Mouse (Mus musculus) megakaryocyte-erythroid progenitor cell, adult 5-6 weeks (primary cell): ENCODE data around the gene Cpne6. TPM values are rescaled to one million over a fixed set of nuclear protein-coding genes. Genes with fewer than 3 reads are reported as not detected.

Experiments
- ATAC-seq: replicated peaks from 2 replicates; pipeline ENCODE4 v1.8.0; 2016; ENCODE audit warnings: mild to moderate bottlenecking, inconsistent platforms; ENCODE audit not compliant: severe bottlenecking, poor library complexity, low FRiP score, low TSS enrichment
- total RNA-seq, 2 experiments: library from RNA; stranded (forward) in 1 of 2; stranded (reverse) in 1 of 2; fragments of 200-1000, 215-1000 nt in 1 of 2; fragments of >200 nt in 1 of 2; fragmentation: Nextera tagmentation in 1 of 2; gene quantifications; 2 replicates each; pipeline ENCODE4 v1.2.3; 2014 to 2017

Cpne6 gene
- total RNA-seq (2014; fragmentation: Nextera tagmentation) = not detected in 2 replicates
- total RNA-seq (2017) = not detected in 2 replicates

DNA sequence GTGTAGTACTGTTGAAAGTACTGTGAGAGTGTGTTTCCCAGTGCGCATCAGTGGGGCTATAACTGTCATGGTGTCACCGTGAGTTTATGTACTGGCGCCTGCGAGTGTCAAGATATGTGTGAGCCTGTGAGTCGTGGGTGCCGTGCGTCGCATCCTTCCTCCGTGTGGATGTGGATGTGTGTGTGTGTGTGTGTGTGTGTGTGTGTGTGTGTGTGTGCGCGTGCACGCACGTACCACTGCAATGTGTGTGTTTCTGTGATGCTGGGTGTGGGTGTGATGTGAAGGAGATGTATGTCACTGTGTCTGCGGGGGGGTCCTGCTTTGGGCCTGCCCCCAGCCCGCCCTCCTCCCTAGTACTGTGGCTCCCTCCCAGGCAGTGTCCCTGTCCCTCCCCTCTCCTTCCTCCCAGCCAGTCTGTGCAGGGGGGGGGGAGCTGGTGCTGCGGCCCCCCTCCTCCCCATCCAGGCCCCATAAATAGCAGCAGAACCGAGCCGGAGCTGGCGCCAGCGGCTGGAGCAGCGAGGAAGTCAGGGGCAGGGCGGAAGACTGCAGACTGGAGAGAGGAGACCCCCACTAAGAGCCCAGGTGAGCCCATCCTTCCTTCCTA, at the start of gene Cpne6:
TSS of gene Cpne6 (plus strand) at position 321 of the 607 bp plus-strand sequence.
- no peak for ATAC-seq

DNA sequence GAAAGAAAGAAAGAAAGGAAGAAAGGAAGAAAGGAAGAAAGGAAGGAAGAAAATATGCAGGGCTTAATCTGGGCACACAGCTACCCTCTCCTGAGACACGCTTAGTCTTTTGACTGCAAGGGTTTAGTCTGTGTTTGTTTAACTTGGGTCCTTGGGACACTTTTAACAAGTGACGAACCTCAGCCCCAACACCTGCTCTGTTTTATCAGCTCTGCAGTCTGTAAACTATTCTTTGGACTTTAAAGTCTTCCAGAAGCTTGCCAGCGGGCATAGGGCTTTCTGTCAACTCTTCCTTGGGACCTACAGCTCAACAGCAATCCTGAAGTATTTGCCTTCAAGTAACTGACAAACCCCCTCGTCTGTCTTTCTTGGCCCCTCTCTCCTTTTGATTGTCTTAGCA, 48.5 kb upstream of the Cpne6 start:
- no peak for ATAC-seq

DNA sequence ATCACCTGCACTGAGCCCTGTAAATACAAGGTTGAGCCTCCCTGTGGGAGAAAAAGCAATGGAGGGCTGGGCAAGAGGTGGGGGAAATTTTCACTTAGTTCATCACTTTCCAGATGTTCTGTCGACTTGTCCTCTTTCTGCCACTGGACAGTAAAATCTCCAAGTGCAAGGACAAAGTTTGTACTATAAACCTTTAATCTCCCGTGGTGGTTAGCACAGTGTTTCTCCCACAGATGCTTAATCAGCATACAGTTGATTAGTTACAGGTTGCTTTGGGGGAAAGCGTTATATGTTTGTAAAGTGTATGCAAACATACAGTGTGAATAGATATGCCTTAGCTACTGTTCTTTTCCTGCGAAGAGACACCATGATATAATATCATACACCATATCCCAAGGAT, 43.8 kb upstream of the Cpne6 start:
- ATAC-seq = no peak

DNA sequence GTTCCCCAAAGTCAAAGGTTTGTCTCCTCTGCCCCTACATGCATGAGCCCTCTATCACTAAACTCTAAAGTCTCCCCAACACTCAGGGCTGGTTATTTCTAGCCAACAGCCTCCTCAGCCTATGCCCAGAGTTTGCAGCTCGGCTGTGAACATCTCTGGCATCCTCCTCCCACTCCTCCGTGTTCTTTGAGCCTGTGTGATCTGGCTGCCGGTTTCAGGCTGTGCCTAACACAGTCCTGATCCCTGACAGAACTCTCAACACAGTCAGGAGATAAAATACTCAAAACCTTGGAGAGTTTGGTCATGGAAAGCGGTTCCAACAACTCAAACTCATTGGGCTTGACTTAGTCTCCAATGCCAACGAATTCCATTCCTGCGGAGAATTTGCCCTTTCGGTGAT, 43.1 kb upstream of the Cpne6 start:
- ATAC-seq = no peak

DNA sequence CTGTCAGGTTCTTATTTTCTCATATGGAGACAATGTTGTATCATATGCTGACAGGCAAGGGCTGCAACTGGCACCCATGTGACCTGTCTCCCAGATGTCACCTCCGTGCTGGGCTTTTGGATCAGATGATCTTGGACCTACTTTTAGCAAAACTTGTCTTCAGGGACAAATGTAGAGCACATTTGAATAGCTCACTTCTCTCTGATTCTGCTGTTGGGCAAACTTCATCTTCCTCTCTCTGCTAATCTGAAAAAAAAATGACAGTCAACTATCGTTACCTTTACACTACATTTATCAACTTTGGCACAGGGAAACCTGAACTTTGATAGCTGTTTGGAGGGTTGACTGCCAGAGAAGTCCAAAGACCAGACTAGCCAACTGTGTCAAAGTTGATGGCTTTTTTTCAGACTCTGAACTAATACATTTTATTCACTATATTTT, 41.9 kb upstream of the Cpne6 start:
- no peak for ATAC-seq

DNA sequence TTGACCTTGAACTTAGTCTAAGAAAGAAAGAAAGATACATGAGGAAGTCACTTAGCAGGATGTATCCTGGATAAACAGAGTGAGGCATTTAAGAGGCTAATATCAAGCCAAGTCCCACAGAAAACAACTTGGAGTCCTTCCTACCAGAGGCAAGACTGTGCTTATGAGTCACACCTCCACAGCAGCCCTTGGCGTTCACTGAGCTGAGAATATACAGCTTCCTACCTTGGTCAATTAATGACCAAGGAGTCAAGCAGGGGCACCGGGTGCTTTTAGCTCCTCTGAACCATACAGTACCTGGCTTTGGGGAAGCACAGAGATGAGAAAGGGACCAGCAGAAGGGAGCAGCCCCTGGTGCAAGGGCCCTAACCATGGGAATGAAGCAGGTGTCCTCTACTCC, 41.2 kb upstream of the Cpne6 start:
- ATAC-seq = no peak

DNA sequence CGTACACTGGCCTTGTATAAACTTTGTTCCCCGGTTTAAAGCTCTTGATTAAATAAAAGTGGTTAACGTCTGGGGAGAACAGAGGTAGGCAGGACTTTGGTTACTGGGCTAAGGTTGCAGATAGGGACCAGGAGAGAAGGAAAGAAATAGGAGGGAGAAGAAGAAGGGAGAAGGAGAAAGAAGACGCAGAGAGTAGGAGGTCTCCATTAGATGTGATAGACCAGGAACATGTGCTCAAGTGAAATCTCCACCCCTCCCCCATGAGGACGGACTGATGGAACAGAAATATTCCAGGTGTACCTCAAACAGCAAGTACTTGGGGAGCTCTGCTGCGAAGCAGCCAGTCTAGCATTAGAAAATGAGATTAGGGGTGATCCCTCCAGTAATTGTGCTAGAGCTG, 40.4 kb upstream of the Cpne6 start:
- ATAC-seq = no peak

DNA sequence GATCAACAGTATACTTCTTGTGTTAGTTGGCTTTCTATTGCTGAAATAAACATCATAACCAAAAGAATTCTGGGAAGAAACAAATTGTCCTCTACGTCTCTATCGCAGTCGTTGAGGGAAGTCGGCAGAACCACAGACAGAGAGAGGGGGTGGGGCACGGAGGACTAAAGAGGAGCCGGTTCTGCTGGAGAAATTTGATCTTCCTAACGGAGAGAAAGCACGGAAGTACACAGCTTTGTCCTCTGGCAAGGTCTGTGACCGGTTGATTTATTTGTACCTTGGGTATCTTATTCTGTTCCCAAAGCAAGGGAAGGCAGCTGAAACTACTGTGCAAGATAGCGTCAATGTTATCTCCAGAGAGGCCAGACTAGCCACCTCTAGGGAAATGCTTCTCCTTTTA, 39.4 kb upstream of the Cpne6 start:
- 0 out of 2 replicates have a peak, but pooled peaks have one; percentile 20 for ATAC-seq

DNA sequence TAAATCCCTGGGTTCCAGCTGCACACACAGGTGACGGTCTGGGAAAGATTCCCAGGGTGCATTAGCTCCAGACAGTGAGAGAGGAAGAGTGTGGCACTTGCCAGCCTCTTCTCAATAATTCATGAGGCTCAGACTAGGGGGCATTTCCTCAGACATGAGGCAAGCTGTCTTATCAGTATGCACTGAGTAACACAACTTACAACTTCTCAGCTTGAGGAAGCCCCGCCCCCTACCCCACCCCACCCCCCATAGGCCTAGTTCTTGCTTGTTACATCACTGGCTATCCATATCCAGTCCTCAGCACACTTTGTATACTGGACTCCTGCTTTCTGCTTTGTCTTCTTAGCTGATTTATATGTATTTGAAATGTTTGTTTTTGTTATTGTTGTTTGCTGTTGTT, 34.6 kb upstream of the Cpne6 start:
- ATAC-seq = no peak

DNA sequence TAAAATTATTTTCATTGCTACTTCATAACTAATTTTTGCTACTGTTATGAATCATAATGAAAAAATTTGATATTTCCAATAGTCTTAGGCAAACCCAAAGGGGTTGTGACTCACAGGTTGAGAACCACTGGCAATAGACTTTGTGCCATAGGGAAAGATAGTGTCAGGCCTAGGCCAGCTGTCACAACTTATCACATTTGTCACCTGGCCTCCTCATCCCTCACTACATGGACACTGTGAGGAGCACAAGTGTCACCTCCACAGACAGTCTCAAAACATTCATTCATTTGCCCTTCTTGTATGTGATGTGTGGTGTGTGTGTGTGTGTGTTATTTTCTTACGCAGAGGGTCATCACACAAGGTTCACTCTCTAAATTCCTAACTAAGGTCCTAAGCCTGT, 32.8 kb upstream of the Cpne6 start:
- ATAC-seq = peak; percentile 22; the same call in 1 of the 2 replicates

DNA sequence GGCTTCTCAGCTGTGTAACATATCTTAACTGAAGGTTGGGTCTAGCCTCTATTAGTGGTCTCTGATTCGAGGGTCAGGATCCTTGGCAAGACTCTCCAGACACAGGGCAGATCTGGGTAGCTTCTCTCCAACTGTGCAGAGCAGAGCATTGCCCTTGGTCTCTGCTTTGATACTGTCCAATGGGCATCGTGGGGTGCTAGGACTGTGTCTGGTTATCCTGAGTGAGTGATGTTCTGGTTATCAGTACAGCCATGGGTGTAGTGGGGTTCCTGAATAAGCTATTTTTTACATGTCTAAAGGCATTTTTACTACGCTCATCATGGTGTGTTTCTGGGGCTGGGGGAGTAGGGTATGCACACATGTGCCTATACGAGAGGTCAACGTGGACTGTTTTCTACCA, 32.4 kb upstream of the Cpne6 start:
- peak; percentile 52 for ATAC-seq

DNA sequence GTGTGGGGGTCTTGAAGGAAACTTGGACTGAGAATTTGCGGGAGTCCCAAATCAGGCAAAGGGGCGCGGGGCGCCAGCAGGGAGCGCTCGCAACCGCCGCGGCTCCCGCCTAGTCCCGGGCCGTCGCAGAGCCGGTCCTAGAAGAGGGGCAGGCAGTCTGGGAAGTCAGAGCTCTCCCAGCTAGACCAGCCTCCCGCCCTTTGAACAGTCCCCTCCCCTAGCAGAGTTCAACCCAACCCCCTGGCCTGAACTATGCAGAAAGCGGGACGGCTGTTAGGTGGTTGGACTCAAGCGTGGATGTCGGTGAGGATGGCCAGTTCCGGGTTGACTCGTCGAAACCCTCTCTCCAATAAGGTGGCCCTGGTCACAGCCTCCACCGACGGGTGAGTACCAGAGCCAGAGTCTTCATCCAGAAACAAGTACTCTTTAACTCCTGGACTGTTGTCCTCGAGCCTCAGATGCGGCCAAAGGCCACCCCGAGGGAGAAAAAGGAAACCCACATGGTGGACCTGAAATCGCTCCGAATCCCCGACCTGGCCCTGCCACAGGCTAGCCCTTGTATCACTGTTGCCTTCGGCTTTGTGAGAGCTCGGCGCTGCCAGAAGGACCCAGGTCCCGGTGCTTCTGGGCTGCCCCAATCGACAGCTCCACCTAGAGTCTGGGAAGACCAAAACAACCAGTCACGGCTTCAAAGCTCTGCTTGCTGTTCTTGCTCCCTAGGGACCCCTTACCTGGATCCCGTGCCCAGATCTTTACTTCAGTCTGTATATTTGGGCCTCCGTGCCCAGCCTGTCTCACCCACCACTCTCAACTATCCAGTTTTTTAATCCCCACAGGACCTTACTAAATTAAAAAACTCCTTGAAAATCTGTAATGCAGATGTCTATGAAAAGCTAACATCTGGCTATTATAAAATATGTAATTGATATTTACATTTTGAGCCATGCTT, 31.3 kb upstream of the Cpne6 start, which contains the start of gene Dhrs4:
TSS of gene Dhrs4 (plus strand) at position 108 of the 949 bp plus-strand sequence.
- ATAC-seq = peak; percentile 81

DNA sequence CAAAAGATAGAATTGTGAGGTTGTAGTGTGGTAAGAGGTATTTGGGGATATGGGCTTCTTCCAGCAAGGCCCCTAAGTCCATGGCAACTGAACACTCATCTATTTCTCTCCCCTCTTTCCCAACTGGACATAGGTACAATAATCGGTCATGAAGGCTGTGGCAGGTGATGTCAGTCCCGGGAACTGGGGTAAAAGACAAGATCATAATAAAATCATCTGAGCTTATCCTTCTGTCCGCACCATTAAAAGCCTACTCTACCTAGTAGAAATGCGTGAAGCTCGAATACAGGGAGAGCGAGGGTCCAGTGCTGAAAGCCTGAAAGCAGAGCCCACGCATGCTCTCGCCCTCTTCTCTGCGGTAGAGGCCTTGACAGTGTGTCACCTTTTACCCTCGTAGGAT, 30.6 kb upstream of the Cpne6 start:
- ATAC-seq = no peak

DNA sequence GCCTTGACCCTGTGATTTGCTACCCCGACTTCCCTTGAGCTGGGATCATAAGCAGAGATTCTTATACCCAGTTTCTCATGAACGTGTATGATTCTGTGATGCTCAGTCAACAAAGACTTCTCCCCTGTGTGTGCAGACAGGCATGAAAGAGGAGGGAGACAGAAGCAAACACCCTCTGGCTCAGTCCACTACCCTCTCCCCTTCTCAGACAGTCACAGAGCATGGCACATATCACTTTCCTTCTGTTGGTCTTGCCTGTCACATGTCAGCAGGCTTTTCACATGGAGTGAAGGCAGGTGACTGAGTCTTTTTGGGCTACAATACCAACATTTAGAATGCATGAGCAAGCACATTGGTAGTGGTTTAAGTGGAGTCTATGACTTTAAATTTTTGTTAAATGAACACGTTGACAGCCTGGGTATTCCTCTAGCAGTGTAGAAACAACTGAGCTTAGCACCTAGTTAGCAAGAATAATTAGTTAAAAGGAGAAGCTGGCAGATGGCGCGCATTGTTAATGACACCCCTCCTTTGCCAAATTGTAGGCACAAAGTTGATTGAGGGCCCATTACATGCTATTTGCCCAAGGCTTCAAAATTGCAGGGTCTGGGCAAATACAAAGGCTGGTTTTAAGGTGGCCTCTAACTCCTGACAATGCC, 25.7 kb upstream of the Cpne6 start:
- ATAC-seq = no peak

DNA sequence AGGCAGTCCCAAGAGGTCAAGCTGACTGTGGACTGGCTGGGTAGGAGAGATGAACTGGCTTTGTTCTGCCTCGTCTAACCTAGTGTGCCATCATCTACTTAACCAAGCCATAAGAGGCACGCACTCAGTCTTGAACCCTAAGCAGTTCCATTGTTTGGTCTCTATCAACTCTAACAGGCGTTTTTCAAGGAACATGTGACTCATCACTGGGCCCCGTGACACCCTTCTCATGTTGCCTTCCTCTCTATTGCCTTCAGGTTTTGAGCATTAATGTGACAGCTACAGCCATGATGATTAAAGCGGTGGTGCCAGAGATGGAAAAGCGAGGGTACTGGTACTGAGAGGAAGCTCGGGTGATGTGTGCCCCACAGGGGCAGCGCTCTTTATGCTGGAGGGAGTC, 23.4 kb upstream of the Cpne6 start:
- ATAC-seq = no peak

DNA sequence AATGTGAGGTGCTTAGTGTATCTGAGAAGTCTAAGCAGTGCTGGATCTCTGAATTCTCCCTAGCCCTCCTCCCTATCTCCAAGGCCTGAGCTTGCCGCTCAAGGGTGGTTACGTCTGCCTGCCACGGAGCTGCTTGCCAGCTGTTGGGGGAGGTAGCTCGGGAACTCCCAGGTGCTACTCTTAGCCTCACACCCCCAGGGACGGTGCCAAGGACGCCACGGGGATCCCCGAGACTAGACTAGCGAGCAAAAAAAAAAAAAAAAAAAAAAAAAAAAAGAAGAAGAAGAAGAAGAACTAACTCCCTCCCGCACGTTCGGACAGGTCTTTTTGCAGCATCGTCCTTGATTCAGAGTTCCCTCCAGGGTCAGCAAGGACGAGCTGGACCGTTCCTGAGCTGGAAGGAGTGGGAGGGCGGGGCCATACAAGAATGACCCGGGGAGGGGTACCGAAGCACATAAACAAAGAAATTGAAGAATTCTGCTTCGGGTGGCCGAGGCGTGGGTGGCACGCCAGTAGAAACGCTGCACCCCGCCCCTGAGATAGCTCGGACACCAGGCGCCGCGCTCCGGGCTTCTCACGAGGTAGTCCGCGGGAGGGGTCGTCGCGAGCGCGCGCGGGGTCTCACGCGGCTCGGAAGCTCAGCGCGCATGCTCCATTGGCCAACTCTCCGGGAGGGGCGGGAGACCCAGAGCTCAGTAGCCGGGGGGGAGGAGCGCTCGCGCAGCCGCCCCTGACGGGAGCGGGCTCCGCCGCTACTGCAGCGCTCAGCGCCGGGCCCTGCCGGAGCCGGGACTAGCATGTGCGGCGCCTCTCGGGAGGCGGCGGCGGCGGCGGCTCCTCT, 19.7 kb upstream of the Cpne6 start, which contains the start of gene Carmil3:
TSS of gene Carmil3 (plus strand) at position 291 of the 841 bp plus-strand sequence.
- ATAC-seq = no peak

DNA sequence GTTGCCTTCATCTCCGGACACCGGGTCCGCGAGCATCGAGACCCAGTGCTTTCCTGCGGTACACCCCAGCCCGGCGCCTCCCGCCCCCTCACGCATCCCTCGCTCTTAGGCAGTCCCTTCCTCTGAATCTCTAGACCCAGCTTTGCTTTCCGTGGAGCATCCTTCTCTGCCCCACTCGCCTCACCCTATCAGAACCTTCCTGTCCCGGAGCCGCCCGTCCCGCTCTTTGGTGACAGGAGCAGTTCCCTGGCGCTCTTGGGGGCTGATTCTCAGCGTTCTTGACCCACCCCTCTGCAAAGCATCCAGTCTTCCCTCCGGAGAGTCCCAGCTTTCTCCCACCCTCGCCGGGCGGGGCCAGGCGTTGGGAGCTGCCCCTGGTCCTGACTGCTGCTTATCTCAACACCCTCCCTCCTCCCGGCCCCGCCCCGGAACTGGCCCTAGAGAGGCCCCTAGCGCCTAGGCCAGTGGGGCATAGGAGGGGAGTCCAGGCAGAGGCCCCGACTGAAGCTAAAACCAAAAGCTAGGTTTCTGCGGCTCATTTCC, 18.9 kb upstream of the Cpne6 start:
- ATAC-seq = peak; percentile 74

DNA sequence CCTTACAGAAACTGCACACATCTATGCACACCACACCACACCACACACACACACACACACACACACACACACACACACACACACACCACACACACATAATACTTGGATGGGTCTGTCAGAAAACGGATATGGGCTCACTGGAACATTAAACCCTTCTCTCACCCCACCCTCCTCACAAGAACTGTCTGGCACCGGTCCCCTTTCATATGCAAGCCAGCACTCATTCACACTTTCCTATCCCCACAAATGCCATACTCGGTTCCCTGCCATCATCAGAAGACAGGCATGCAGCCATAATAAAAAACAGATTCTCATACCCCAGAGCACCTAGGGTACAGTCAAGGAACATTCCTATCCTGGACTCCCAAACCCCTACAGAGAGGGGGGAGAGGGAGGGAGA, 18.1 kb upstream of the Cpne6 start:
- no peak for ATAC-seq
